Mouse (Mus musculus) kidney, postnatal 4 days (tissue): ENCODE data around the gene Cyb561d2.

ENCODE experiments used
- DNase-seq, 2 experiments: peaks; one replicate each; pipeline ENCODE4 v3.0.0; 2021; ENCODE audit warnings: mixed read lengths in 2 of 2

Gene Cyb561d2

GRCm38 (mm10) chr9:107571534-107572326 is 29.7 kb upstream of the Cyb561d2 start:
- no peak for DNase-seq

GRCm38 (mm10) chr9:107570845-107571244 is 28.9 kb upstream of the Cyb561d2 start:
- DNase-seq, result no peak

GRCm38 (mm10) chr9:107570016-107570415 is 28.0 kb upstream of the Cyb561d2 start:
- DNase-seq, result peak in 1 of 2 experiments; percentile 42

- DNase-seq, result no peak
Measured at GRCm38 (mm10) chr9:107569270-107569669, 27.3 kb upstream of the Cyb561d2 start.

- peak; percentile 87 to 94 for DNase-seq
Measured at GRCm38 (mm10) chr9:107568331-107569261, 26.6 kb upstream of the Cyb561d2 start.

GRCm38 (mm10) chr9:107567702-107568319 is 25.8 kb upstream of the Cyb561d2 start, which contains the start of gene Hyal2:
Gene Hyal2 (plus strand): TSS chr9:107567945.
- peak; percentile 69 to 81 for DNase-seq

GRCm38 (mm10) chr9:107566855-107567254 is 24.9 kb upstream of the Cyb561d2 start:
- peak; percentile 44 to 62 for DNase-seq

- DNase-seq, result peak; percentile 95
Measured at GRCm38 (mm10) chr9:107566041-107566709, 24.2 kb upstream of the Cyb561d2 start.

GRCm38 (mm10) chr9:107565556-107565955 is 23.6 kb upstream of the Cyb561d2 start:
- DNase-seq, result peak in 1 of 2 experiments; percentile 62

GRCm38 (mm10) chr9:107563029-107563581 is 21.1 kb upstream of the Cyb561d2 start, which contains the start of gene Tusc2:
Gene Tusc2 (plus strand): TSS chr9:107563255.
- peak; percentile 94 to 96 for DNase-seq

- DNase-seq, result no peak
Measured at GRCm38 (mm10) chr9:107556346-107556745, 14.4 kb upstream of the Cyb561d2 start.

- DNase-seq, result no peak
Measured at GRCm38 (mm10) chr9:107555701-107556100, 13.7 kb upstream of the Cyb561d2 start.

GRCm38 (mm10) chr9:107555031-107555457 is 13.1 kb upstream of the Cyb561d2 start:
- peak; percentile 73 to 82 for DNase-seq

GRCm38 (mm10) chr9:107554319-107554825 is 12.4 kb upstream of the Cyb561d2 start:
- peak; percentile 96 to 98 for DNase-seq

GRCm38 (mm10) chr9:107553541-107554318 is 11.7 kb upstream of the Cyb561d2 start:
- DNase-seq, result peak; percentile 60 to 76

- peak; percentile 11 to 14 for DNase-seq
Measured at GRCm38 (mm10) chr9:107552690-107553393, 10.8 kb upstream of the Cyb561d2 start.

- peak; percentile 37 to 59 for DNase-seq
Measured at GRCm38 (mm10) chr9:107551890-107552355, 9.9 kb upstream of the Cyb561d2 start.

- peak; percentile 81 to 87 for DNase-seq
Measured at GRCm38 (mm10) chr9:107551117-107551889, 9.3 kb upstream of the Cyb561d2 start, which contains the start of gene Rassf1. Gene Rassf1 (plus strand): TSS chr9:107551555.
